Mouse (Mus musculus) midbrain, embryonic 11.5 days (tissue): ENCODE results near the gene Kcns3. TPM values are rescaled to one million over a fixed set of nuclear protein-coding genes. Genes with fewer than 3 reads are reported as not detected.
"Not testable (repeated sequence)": the region's sequence is repeated elsewhere in the genome, so short reads cannot be mapped to it uniquely, and the experiment has no call there.

Source experiments
- ATAC-seq: fragments of 200-750 bp; cut with Nextera tagmentation; 2 replicates; pipeline ENCODE4 v1.8.0; 2017; ENCODE audit warnings: moderate TSS enrichment, moderate library complexity; ENCODE audit not compliant: low FRiP score
- DNase-seq: peaks from one replicate; pipeline ENCODE4 v3.0.0; 2015; ENCODE audit warnings: low spot score; ENCODE audit errors: missing footprints
- H3K27ac ChIP-seq: fragments of 300-500 bp; sonication (generic); 2 replicates; pipeline ENCODE4 v1.5.1; 2014; ENCODE audit warnings: low read depth, low read length
- H3K27me3 ChIP-seq: fragments of 300-500 bp; sonication (generic); 2 replicates; pipeline ENCODE4 v1.6.1; 2014; ENCODE audit warnings: mild to moderate bottlenecking, low read length, moderate library complexity, mixed read lengths; ENCODE audit not compliant: control insufficient read depth, insufficient read depth
- H3K36me3 ChIP-seq: fragments of 300-500 bp; sonication (generic); 2 replicates; pipeline ENCODE4 v1.6.1; 2014; ENCODE audit warnings: mild to moderate bottlenecking, low read length, moderate library complexity, mixed read lengths; ENCODE audit not compliant: control insufficient read depth, insufficient read depth
- H3K4me1 ChIP-seq: fragments of 300-500 bp; sonication (generic); 2 replicates; pipeline ENCODE4 v1.6.1; 2014; ENCODE audit warnings: low read length; ENCODE audit not compliant: control insufficient read depth, insufficient read depth
- H3K4me2 ChIP-seq: fragments of 300-500 bp; sonication (generic); 2 replicates; pipeline ENCODE4 v1.6.1; 2014; ENCODE audit warnings: mild to moderate bottlenecking, moderate library complexity
- H3K4me3 ChIP-seq: fragments of 300-500 bp; sonication (generic); 2 replicates; pipeline ENCODE4 v1.5.1; 2014; ENCODE audit warnings: low read depth, low read length
- H3K9ac ChIP-seq: fragments of 300-500 bp; sonication (generic); 2 replicates; pipeline ENCODE4 v1.6.1; 2014; ENCODE audit warnings: low read length
- H3K9me3 ChIP-seq: fragments of 300-500 bp; sonication (generic); 2 replicates; pipeline ENCODE4 v1.6.1; 2016; ENCODE audit warnings: low read length; ENCODE audit not compliant: control insufficient read depth
- WGBS: fragments of 180-500 bp; shearing (Covaris S2); extraction: QIAGEN DNeasy Blood & Tissue Kit; methylation state at CpG from one replicate; pipeline ENCODE4 v1.1.7; 2014; 5-methylcytosine and 5-hydroxymethylcytosine counted together
- polyA plus RNA-seq: library from polyadenylated mRNA; unstranded; fragments of >200 nt; fragmentation: Nextera tagmentation; extraction: Ambion mirVana; gene quantifications from 2 replicates; pipeline ENCODE4 v1.2.1, GENCODE M21; 2014

Kcns3 gene
- polyA plus RNA-seq, 1 experiment from 2014 or later, result 0.34 TPM

DNA sequence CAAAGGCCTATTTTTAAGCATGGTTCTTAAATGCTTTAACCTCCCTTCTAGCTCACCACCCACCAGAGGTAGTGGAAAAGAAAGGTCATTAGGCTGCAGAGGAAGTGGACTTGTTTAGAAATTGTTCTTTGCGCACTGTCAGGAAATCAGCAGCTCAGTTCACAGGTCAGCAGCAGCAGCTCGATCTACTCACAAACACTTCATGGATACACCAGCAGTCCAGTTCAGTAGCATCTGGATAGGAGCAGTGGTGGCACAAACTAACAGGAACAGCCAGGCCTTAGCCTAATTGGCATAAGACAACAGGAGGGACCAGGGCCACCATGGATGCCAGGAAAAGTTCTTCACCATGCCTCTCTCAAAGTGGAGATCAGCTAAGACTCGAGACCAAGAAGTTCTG lies 49.3 kb downstream of the Kcns3 start:
- no peak for ATAC-seq
- no peak overlapping the region for H3K4me3 ChIP-seq
- no peak overlapping the region for H3K9ac ChIP-seq
- no peak overlapping the region for H3K4me2 ChIP-seq
- no peaks in the 10 kb centered on the region for H3K36me3 ChIP-seq
- H3K9me3 ChIP-seq, result no peaks in the 10 kb centered on the region
- no peak overlapping the region for H3K27ac ChIP-seq
- DNase-seq, result no peak
- H3K4me1 ChIP-seq, result no peaks in the 10 kb centered on the region
- 85% methylated on average over 3 of the region's 3 CpGs for WGBS
- H3K27me3 ChIP-seq, result no peaks in the 10 kb centered on the region

DNA sequence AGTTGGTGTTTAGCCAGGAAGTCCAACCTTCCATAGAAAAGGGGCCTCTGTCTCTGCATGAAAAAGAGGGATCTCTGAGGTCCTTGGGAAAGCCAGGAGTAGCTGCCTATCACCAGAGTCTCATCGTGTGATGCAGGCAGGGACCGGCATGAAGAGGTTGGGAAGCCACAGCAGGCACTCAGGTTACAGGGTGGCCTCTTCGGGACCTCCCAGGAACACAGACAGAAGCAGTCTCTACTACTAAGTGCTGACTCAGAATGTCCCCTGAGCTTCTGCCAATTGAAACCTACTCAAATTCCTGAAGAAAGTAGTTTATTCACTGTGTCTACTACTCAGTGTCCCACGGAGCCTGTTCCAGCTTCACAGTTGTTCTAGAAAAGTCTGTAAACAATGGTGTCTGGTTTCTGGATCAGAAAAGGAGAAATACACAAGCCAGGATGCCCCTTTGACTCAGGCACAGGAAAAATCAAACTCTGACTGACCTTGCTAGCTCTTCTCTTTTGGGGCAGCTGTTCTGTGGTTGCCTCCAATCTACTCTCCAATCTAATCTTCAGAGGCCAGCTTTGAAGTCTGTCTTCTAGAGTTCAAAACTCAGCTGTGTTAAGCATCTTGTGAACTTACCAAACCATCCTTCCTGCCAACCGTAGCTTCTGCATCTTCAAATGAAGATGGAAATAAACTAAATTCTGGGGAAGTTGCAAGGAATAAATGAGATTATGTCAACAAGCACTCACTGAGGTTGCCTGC lies 62.1 kb downstream of the Kcns3 start:
- Histone ChIP-seq H3K27ac (no peak overlapping the region), H3K9me3 (no peaks in the 10 kb centered on the region), H3K9ac (no peak overlapping the region), H3K4me3 (no peak overlapping the region), H3K36me3 (no peaks in the 10 kb centered on the region), H3K4me2 (no peak overlapping the region), H3K27me3 (no peaks in the 10 kb centered on the region), H3K4me1 (no peaks in the 10 kb centered on the region)
- DNase-seq, result peak; percentile 72
- no peak for ATAC-seq
- whole genome bisulfite sequencing, result 72% methylated on average over 5 of the region's 5 CpGs

DNA sequence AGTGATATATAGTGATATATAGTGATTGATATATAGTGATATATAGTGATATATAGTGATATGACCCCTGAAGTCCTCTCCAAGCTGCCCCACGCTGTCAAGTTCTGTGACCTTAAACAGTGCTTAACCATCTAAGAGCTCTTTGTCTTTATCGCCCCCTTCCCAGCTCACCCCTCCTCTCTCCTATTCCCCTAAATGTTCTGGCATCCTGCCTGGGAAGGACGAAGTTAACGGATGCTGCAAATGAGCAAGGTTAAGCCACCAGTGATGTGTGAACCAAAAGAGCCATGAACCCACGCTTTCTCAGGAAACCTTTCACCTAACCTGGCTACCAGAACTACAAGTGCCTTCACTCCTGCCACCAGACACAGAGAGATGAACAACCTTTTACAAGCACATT lies 64.0 kb downstream of the Kcns3 start:
- Histone ChIP-seq H3K4me3 (no peak overlapping the region), H3K27ac (no peak overlapping the region), H3K36me3 (no peaks in the 10 kb centered on the region), H3K4me1 (no peaks in the 10 kb centered on the region), H3K4me2 (no peak overlapping the region), H3K27me3 (no peaks in the 10 kb centered on the region), H3K9ac (no peak overlapping the region), H3K9me3 (no peaks in the 10 kb centered on the region)
- WGBS, result 90% methylated on average over 5 of the region's 5 CpGs
- DNase-seq (peak; percentile 62), ATAC-seq (no peak)

DNA sequence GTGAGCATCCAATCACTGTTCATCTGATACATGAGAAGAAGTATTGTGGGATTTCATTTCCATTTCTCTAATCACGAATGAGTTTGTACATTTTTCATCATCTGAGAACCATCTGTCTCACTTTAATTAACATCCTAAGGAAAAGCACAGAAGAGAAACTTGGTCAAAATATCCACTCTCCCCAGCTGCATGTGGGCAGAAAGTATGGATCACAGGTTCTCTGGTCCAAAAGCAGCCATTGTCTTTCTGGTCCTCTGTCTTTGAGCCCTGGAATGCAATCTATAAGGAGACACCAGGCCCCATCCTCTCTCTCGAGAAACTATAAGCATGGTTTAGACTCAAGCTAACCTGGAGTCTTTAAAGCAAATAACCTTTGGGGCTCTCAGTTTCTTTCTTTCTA lies 79.8 kb downstream of the Kcns3 start:
- H3K36me3 ChIP-seq, result no peaks in the 10 kb centered on the region
- H3K4me2 ChIP-seq, result no peak overlapping the region
- 95% methylated on average over 2 of the region's 2 CpGs for WGBS
- no peaks in the 10 kb centered on the region for H3K27me3 ChIP-seq
- ATAC-seq (no peak), DNase-seq (no peak)
- H3K27ac ChIP-seq, result no peak overlapping the region
- no peaks in the 10 kb centered on the region for H3K4me1 ChIP-seq
- H3K4me3 ChIP-seq, result no peak overlapping the region
- H3K9me3 ChIP-seq, result no peaks in the 10 kb centered on the region
- no peak overlapping the region for H3K9ac ChIP-seq

DNA sequence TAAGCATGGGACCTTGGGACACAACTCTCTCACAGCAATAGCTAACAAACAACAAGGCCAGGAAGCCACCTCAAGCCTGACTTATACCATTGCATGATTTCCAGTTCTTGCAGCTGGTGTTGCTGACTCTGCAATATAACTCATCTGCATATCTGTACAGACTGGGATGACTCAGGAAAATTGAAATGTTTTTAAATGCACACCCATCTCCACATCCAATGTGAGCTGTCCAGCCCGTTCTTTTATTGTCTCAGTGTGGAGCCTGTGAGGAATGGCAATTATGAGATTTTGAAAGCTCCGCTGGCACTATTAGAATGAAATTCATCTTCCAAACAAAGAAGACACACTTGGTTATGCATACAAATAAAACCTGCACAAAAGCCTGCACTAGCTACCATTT lies 84.0 kb downstream of the Kcns3 start:
- H3K9ac ChIP-seq, result no peak overlapping the region
- 48% methylated on average over 2 of the region's 2 CpGs for WGBS
- ATAC-seq, result no peak

DNA sequence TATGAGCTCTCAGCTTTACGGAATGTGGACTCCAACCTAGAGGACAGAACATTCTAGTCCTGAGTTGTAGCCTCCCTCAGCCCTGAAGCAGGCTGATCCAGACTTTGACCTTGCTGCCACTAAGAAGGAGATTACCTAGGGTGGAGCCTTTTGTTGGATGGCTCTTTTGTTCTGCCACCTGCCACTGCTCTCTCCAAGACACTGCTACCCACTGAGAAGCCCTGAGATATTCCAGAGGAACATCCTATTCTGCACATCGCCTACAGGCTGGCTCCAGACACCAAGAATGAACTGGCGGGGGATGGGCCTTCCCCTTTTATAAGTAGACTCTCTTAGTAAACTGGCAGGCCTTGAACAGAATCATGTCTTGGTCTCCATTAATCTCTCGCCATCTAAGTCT lies 98.2 kb downstream of the Kcns3 start:
- not testable (repeated sequence) for H3K4me3 ChIP-seq, DNase-seq, H3K9ac ChIP-seq, H3K27me3 ChIP-seq, H3K4me2 ChIP-seq, H3K4me1 ChIP-seq, ATAC-seq, H3K9me3 ChIP-seq, H3K36me3 ChIP-seq, H3K27ac ChIP-seq
- 72% methylated on average over 4 of the region's 4 CpGs for WGBS

More for the DNA sequence above, 84.0 kb downstream of the Kcns3 start:
- Histone ChIP-seq H3K27me3 (no peaks in the 10 kb centered on the region), H3K27ac (no peak overlapping the region), H3K36me3 (no peaks in the 10 kb centered on the region), H3K4me3 (no peak overlapping the region), H3K4me2 (no peak overlapping the region), H3K4me1 (no peaks in the 10 kb centered on the region; the same call in 1 of the 2 replicates), H3K9me3 (no peaks in the 10 kb centered on the region)
- no peak for DNase-seq

DNA sequence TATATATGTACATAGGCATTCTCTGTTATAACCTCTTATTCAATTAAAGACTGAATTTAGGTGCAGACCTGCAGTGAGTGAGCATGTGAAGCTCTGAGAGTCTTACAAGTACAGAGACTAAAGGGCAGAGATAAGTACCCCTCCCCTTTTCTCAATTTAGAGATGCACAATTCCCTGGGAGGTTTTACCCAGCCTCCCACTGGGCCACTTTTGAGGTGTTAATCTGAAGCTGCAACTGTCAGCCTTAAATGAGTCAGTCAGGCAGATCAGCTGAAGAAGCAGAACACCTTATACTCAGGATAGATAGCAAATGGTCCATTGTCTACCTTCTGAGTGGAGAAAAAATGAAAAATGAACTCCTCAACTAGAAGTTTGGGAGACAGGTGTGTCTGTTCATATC lies 109.0 kb downstream of the Kcns3 start:
- Histone ChIP-seq H3K36me3 (no peaks in the 10 kb centered on the region), H3K9ac (no peak overlapping the region), H3K4me1 (no peaks in the 10 kb centered on the region), H3K27me3 (no peaks in the 10 kb centered on the region), H3K27ac (no peak overlapping the region), H3K4me2 (no peak overlapping the region), H3K4me3 (no peak overlapping the region), H3K9me3 (no peaks in the 10 kb centered on the region)
- no peak for DNase-seq
- no peak for ATAC-seq

Other genes with a start within 250 kb of the Kcns3 start
- not detected in 2 replicates for gene Msgn1, start 57.9 kb upstream of the Kcns3 start, polyA plus RNA-seq
- 14.2 and 20.1 TPM in 2 replicates for gene Gen1, start 114.7 kb upstream of the Kcns3 start, polyA plus RNA-seq
- gene Smc6, start 114.8 kb upstream of the Kcns3 start, polyA plus RNA-seq, result 134 and 143 TPM in 2 replicates